ENCODE assay signal across 8 mouse cellular contexts in genomic region chr19:53142190-53143107, GRCm38 (mm10). TPM values are rescaled to one million over a fixed set of nuclear protein-coding genes. Genes with fewer than 3 reads are reported as not detected.
A peak's percentile ranks its signal among the peaks of the same experiment; 100 is the strongest.
DNase-seq lines count a peak whose midpoint lies in the region; ATAC-seq lines count a peak whose summit lies in the region.

No protein-coding gene starts in this region.

- ATAC-seq in megakaryocyte progenitor cell, adult 5-6 weeks (replicated peaks; ENCODE audit: poor library complexity): peak; percentile 83

- DNase-seq in adipocyte (ENCODE audit: low spot score): peak; percentile 100
- peak; percentile 98 for DNase-seq in embryo, embryonic 10 days (ENCODE audit: low spot score)
- DNase-seq in gastrocnemius, postnatal 10 days: peak; percentile 99
- peak; percentile 100 for DNase-seq in induced T-regulatory cell, adult 2 months (ENCODE audit: low read depth)
- DNase-seq in left cerebral cortex, adult 9 months (ENCODE audit: low spot score in 2 of 2): peak; percentile 99 to 100
- DNase-seq in right cerebral cortex, postnatal 14 days: peak; percentile 98
- peak; percentile 100 for DNase-seq in urinary bladder, postnatal 36 days (ENCODE audit: low spot score in 2 of 2)

RNA-seq across cellular contexts. Expression of gene Add3, which starts 2.2 kb away (rescaled TPM):
- total RNA-seq in gastrocnemius, postnatal 10 days (2021): 10 to 100 TPM; 61.3 to 68.6 TPM
- 36.6 and 37.5 TPM in 2 replicates for total RNA-seq in megakaryocyte progenitor cell, adult 5-6 weeks (2015)
- total RNA-seq in megakaryocyte progenitor cell, adult 5-6 weeks (2017): 43.8 and 46.8 TPM in 2 replicates

Comparison
In these comparisons a context has a peak if more than half of its experiments do, and no peak if none do; other contexts are left out.
1. Peak in every context shown above with its lines: DNase-seq and ATAC-seq.